Mouse (Mus musculus) neural tube, embryonic 15.5 days (tissue): ENCODE data around the gene Fam83f. TPM values are rescaled to one million over a fixed set of nuclear protein-coding genes. Genes with fewer than 3 reads are reported as not detected.

ENCODE experiments used
- ATAC-seq: fragments of 200-750 bp; cut with Nextera tagmentation; 2 replicates; pipeline ENCODE4 v1.8.0; 2017; ENCODE audit warnings: mild to moderate bottlenecking, moderate TSS enrichment, moderate library complexity; ENCODE audit not compliant: low FRiP score
- H3K27ac ChIP-seq: fragments of 300-500 bp; sonication (generic); replicated peaks from 2 replicates; pipeline ENCODE4 v1.5.1; 2015; ENCODE audit warnings: mild to moderate bottlenecking, inconsistent platforms
- H3K27me3 ChIP-seq: fragments of 300-500 bp; sonication (generic); replicated peaks from 2 replicates; pipeline ENCODE4 v1.6.1; 2015; ENCODE audit warnings: inconsistent platforms
- H3K36me3 ChIP-seq: fragments of 300-500 bp; sonication (generic); 2 replicates; pipeline ENCODE4 v1.6.1; 2015; ENCODE audit warnings: inconsistent platforms
- H3K4me1 ChIP-seq: fragments of 300-500 bp; sonication (generic); 2 replicates; pipeline ENCODE4 v1.6.1; 2015; ENCODE audit warnings: inconsistent platforms
- H3K4me2 ChIP-seq: fragments of 300-500 bp; sonication (generic); 2 replicates; pipeline ENCODE4 v1.6.1; 2015; ENCODE audit warnings: inconsistent platforms, mild to moderate bottlenecking, moderate library complexity
- H3K4me3 ChIP-seq: fragments of 300-500 bp; sonication (generic); replicated peaks from 2 replicates; pipeline ENCODE4 v1.5.1; 2015; ENCODE audit warnings: mild to moderate bottlenecking, inconsistent platforms
- H3K9ac ChIP-seq: fragments of 300-500 bp; sonication (generic); replicated peaks from 2 replicates; pipeline ENCODE4 v1.6.1; 2015; ENCODE audit warnings: mild to moderate bottlenecking, inconsistent platforms
- H3K9me3 ChIP-seq: fragments of 300-500 bp; sonication (generic); replicated peaks from 2 replicates; pipeline ENCODE4 v1.6.1; 2016; ENCODE audit warnings: inconsistent platforms
- WGBS: fragments of 180-500 bp; shearing (Covaris S2); methylation state at CpG from one replicate; pipeline ENCODE4 v1.1.7; 2015; ENCODE audit warnings: mixed read lengths; 5-methylcytosine and 5-hydroxymethylcytosine counted together
- polyA plus RNA-seq: library from polyadenylated mRNA; unstranded; fragments of >200 nt; fragmentation: Nextera tagmentation; extraction: Ambion mirVana; gene quantifications from 2 replicates; pipeline ENCODE4 v1.2.1, GENCODE M21; 2015

The Fam83f gene
- polyA plus RNA-seq, 1 experiment from 2014 or later, result 0.23 TPM

- Histone ChIP-seq H3K36me3 (no peaks in the 10 kb centered on the region), H3K9me3 (no peaks in the 10 kb centered on the region)
- ATAC-seq, result no peak
Observed at GRCm38 (mm10) chr15:80639874-80640273, 31.8 kb upstream of the Fam83f start.

GRCm38 (mm10) chr15:80641702-80642435 lies 29.8 kb upstream of the Fam83f start:
- Histone ChIP-seq H3K27me3 (no peaks in the 10 kb centered on the region), H3K4me1 (no peaks in the 10 kb centered on the region; the same call in 1 of the 2 replicates), H3K9ac (no peak overlapping the region), H3K4me2 (no peak overlapping the region), H3K9me3 (no peaks in the 10 kb centered on the region), H3K4me3 (no peak overlapping the region), H3K27ac (no peak overlapping the region), H3K36me3 (no peaks in the 10 kb centered on the region)
- 90% methylated on average over 2 of the region's 2 CpGs for WGBS
- ATAC-seq, result no peak

More at GRCm38 (mm10) chr15:80639874-80640273, 31.8 kb upstream of the Fam83f start:
- H3K27me3 ChIP-seq, result no peaks in the 10 kb centered on the region
- no peak overlapping the region for H3K4me3 ChIP-seq
- no peaks in the 10 kb centered on the region; the same call in 1 of the 2 replicates for H3K4me1 ChIP-seq
- WGBS, result 91% methylated on average over 3 of the region's 3 CpGs
- no peak overlapping the region for H3K27ac ChIP-seq
- H3K4me2 ChIP-seq, result no peak overlapping the region
- H3K9ac ChIP-seq, result no peak overlapping the region

GRCm38 (mm10) chr15:80645006-80645797 lies 26.4 kb upstream of the Fam83f start:
- Histone ChIP-seq H3K4me1 (peaks cover 3% of the 10 kb centered on the region; the same call in 1 of the 2 replicates), H3K4me2 (no peak overlapping the region), H3K9ac (no peak overlapping the region), H3K36me3 (no peaks in the 10 kb centered on the region), H3K9me3 (no peaks in the 10 kb centered on the region), H3K27me3 (no peaks in the 10 kb centered on the region), H3K27ac (no peak overlapping the region), H3K4me3 (no peak overlapping the region)
- no peak for ATAC-seq
- 87% methylated on average over 17 of the region's 17 CpGs for WGBS

- ATAC-seq, result no peak
- 79% methylated on average over 15 of the region's 15 CpGs for WGBS
- Histone ChIP-seq H3K4me3 (no peak overlapping the region), H3K9ac (no peak overlapping the region), H3K36me3 (no peaks in the 10 kb centered on the region), H3K27me3 (no peaks in the 10 kb centered on the region), H3K4me1 (0 out of 2 replicates have a peak, but pooled peaks cover 3% of the 10 kb centered on the region), H3K27ac (no peak overlapping the region), H3K9me3 (no peaks in the 10 kb centered on the region), H3K4me2 (no peak overlapping the region)
Observed at GRCm38 (mm10) chr15:80648977-80649606, 22.6 kb upstream of the Fam83f start.

- no peak overlapping the region for H3K4me3 ChIP-seq
- H3K4me1 ChIP-seq, result 0 out of 2 replicates have a peak, but pooled peaks cover 3% of the 10 kb centered on the region
- H3K27me3 ChIP-seq, result no peaks in the 10 kb centered on the region
- 90% methylated on average over 2 of the region's 2 CpGs for WGBS
- no peak for ATAC-seq
- no peaks in the 10 kb centered on the region for H3K9me3 ChIP-seq
- no peak overlapping the region for H3K4me2 ChIP-seq
- H3K27ac ChIP-seq, result no peak overlapping the region
- H3K36me3 ChIP-seq, result no peaks in the 10 kb centered on the region
- H3K9ac ChIP-seq, result no peak overlapping the region
Observed at GRCm38 (mm10) chr15:80650412-80650811, 21.2 kb upstream of the Fam83f start.

GRCm38 (mm10) chr15:80653865-80654264 lies 17.8 kb upstream of the Fam83f start:
- Histone ChIP-seq H3K4me3 (no peak overlapping the region), H3K27ac (no peak overlapping the region), H3K36me3 (no peaks in the 10 kb centered on the region), H3K4me1 (peaks cover 3% of the 10 kb centered on the region; the same call in 1 of the 2 replicates), H3K9me3 (no peaks in the 10 kb centered on the region), H3K4me2 (no peak overlapping the region), H3K9ac (no peak overlapping the region), H3K27me3 (no peaks in the 10 kb centered on the region)
- 57% methylated on average over 8 of the region's 8 CpGs for WGBS
- ATAC-seq, result no peak

- 70% methylated on average over 6 of the region's 6 CpGs for WGBS
Observed at GRCm38 (mm10) chr15:80658815-80659471, 12.7 kb upstream of the Fam83f start.

GRCm38 (mm10) chr15:80660963-80661362 lies 10.7 kb upstream of the Fam83f start:
- Histone ChIP-seq H3K36me3 (no peaks in the 10 kb centered on the region), H3K27ac (no peak overlapping the region), H3K9ac (no peak overlapping the region), H3K9me3 (no peaks in the 10 kb centered on the region), H3K4me2 (no peak overlapping the region), H3K4me1 (peaks cover 6% of the 10 kb centered on the region), H3K27me3 (no peaks in the 10 kb centered on the region), H3K4me3 (no peak overlapping the region)
- WGBS, result 61% methylated on average over 4 of the region's 4 CpGs
- ATAC-seq, result no peak

More at GRCm38 (mm10) chr15:80658815-80659471, 12.7 kb upstream of the Fam83f start:
- H3K4me1 ChIP-seq, result peaks cover 6% of the 10 kb centered on the region
- ATAC-seq, result no peak
- H3K27ac ChIP-seq, result no peak overlapping the region
- H3K4me2 ChIP-seq, result no peak overlapping the region
- H3K9ac ChIP-seq, result no peak overlapping the region
- no peaks in the 10 kb centered on the region for H3K27me3 ChIP-seq
- no peaks in the 10 kb centered on the region for H3K9me3 ChIP-seq
- no peak overlapping the region for H3K4me3 ChIP-seq
- H3K36me3 ChIP-seq, result no peaks in the 10 kb centered on the region

GRCm38 (mm10) chr15:80664444-80664843 lies 7.2 kb upstream of the Fam83f start:
- Histone ChIP-seq H3K36me3 (no peaks in the 10 kb centered on the region), H3K4me2 (no peak overlapping the region), H3K4me1 (no peaks in the 10 kb centered on the region), H3K27me3 (peaks cover 3% of the 10 kb centered on the region), H3K4me3 (no peak overlapping the region), H3K9ac (no peak overlapping the region), H3K27ac (no peak overlapping the region), H3K9me3 (0 out of 2 replicates have a peak, but pooled peaks cover 3% of the 10 kb centered on the region)
- ATAC-seq, result no peak
- WGBS, result 80% methylated on average over 4 of the region's 4 CpGs

GRCm38 (mm10) chr15:80672810-80673209 lies 1.2 kb downstream of the Fam83f start:
- Histone ChIP-seq H3K9ac (no peak overlapping the region), H3K4me2 (no peak overlapping the region), H3K27ac (no peak overlapping the region), H3K9me3 (no peaks in the 10 kb centered on the region), H3K27me3 (peaks cover 37% of the 10 kb centered on the region), H3K4me3 (no peak overlapping the region), H3K4me1 (peaks cover 12% of the 10 kb centered on the region), H3K36me3 (no peaks in the 10 kb centered on the region)
- WGBS, result 72% methylated on average over 2 of the region's 2 CpGs
- no peak for ATAC-seq
